Mouse (Mus musculus) midbrain, postnatal 0 days (tissue): Measurements from ENCODE around the gene Vps39. TPM values are rescaled to one million over a fixed set of nuclear protein-coding genes. Genes with fewer than 3 reads are reported as not detected.

Experiments
- ATAC-seq: fragments of 200-750 bp; cut with Nextera tagmentation; 2 replicates; pipeline ENCODE4 v1.8.0; 2017; ENCODE audit warnings: moderate number of reproducible peaks, mild to moderate bottlenecking, moderate TSS enrichment, moderate library complexity; ENCODE audit not compliant: low FRiP score
- DNase-seq: peaks from one replicate; pipeline ENCODE4 v3.0.0-alpha.2; 2015; ENCODE audit warnings: low spot score
- H3K27ac ChIP-seq: fragments of 300-500 bp; sonication (generic); 2 replicates; pipeline ENCODE4 v1.5.1; 2014; ENCODE audit warnings: low read depth, mild to moderate bottlenecking, low read length, mixed read lengths
- H3K27me3 ChIP-seq: fragments of 300-500 bp; sonication (generic); 2 replicates; pipeline ENCODE4 v1.6.1; 2014; ENCODE audit warnings: low read length, control low read depth, mixed read lengths; ENCODE audit not compliant: insufficient read depth
- H3K36me3 ChIP-seq: fragments of 300-500 bp; sonication (generic); 2 replicates; pipeline ENCODE4 v1.6.1; 2014; ENCODE audit warnings: low read length, control low read depth, mixed read lengths; ENCODE audit not compliant: insufficient read depth
- H3K4me1 ChIP-seq: fragments of 300-500 bp; sonication (generic); 2 replicates; pipeline ENCODE4 v1.6.1; 2014; ENCODE audit warnings: mild to moderate bottlenecking, control low read depth, antibody characterized with exemption, low read length, mixed read lengths; ENCODE audit not compliant: insufficient read depth
- H3K4me2 ChIP-seq: fragments of 300-500 bp; sonication (generic); 2 replicates; pipeline ENCODE4 v1.6.1; 2014; ENCODE audit warnings: low read depth, mild to moderate bottlenecking, low read length, mixed read lengths; ENCODE audit not compliant: poor library complexity, severe bottlenecking
- H3K4me3 ChIP-seq: fragments of 300-500 bp; sonication (generic); 2 replicates; pipeline ENCODE4 v1.5.1; 2014; ENCODE audit warnings: low read depth, mild to moderate bottlenecking, low read length, moderate library complexity
- H3K9ac ChIP-seq: fragments of 300-500 bp; sonication (generic); replicated peaks from 2 replicates; pipeline ENCODE4 v1.6.1; 2014; ENCODE audit warnings: mild to moderate bottlenecking, low read length, moderate library complexity, mixed read lengths; ENCODE audit not compliant: poor library complexity, severe bottlenecking
- H3K9me3 ChIP-seq: fragments of 300-500 bp; sonication (generic); 2 replicates; pipeline ENCODE4 v1.6.1; 2016; ENCODE audit warnings: low read length, control low read depth
- CTCF ChIP-seq: IDR thresholded peaks from 2 replicates; pipeline ENCODE4 v1.5.1; 2016; ENCODE audit warnings: antibody characterized with exemption, mild to moderate bottlenecking
- WGBS: fragments of 180-500 bp; shearing (Covaris S2); extraction: QIAGEN DNeasy Blood & Tissue Kit; methylation state at CpG from one replicate; pipeline ENCODE4 v1.1.7; 2014; 5-methylcytosine and 5-hydroxymethylcytosine counted together
- polyA plus RNA-seq: library from polyadenylated mRNA; unstranded; fragments of >200 nt; fragmentation: Nextera tagmentation; extraction: Ambion mirVana; gene quantifications from 2 replicates; pipeline ENCODE4 v1.2.1, GENCODE M21; 2015
- total RNA-seq: library from RNA; depleted of rRNA; stranded (reverse); fragments of >200 nt; gene quantifications from 2 replicates; pipeline ENCODE4 v1.2.3, GENCODE M21; 2014; rRNA removed

The Vps39 gene
- total and polyA plus RNA-seq, 2 experiments from 2014 or later: 37.1 to 47.8 TPM

DNA sequence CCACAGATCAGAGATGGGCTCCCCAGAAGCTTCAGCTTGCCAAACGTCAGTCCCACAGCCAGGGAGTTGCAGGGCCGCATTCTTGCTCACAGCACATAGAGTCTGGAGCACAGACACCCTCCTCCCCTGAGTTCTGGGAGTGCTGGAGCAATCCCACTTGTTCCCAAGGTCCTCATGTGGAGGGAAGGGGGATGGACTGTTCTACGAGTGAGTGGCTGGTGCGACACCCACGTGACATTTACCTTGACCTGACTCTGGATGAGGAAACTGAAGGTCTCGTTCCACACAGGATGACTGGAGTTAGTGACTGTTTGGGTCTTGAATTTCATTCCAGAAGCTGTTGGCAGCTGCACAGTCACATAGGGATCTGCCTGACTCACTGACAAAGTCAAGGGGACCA is 69.4 kb downstream of the Vps39 start:
- H3K4me1 ChIP-seq: no peaks in the 10 kb centered on the region
- ATAC-seq: no peak

DNA sequence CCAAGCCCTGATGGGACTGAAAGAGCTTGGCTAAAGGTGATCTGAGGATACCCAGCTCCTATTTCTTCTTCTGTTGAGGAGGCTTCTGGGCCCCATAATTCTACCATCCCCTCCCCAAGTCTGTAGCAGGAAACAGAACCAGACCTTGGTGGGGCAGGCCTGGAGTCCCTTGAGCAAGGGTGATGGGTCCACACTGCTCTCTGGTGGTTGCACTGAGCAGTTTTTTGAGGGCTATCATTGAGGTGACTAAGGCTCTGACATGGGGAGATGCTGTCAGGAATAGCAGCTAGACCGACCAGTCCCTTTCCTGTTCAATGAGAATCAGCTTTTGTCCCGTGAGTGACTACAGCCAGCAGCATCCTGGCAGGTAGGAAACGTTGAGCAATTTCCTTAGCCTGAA is 71.7 kb downstream of the Vps39 start:
- WGBS: 54% methylated on average over 3 of the region's 3 CpGs
- no peak overlapping the region for H3K9ac ChIP-seq
- no peak for ATAC-seq

More for the DNA sequence above, 69.4 kb downstream of the Vps39 start:
- Histone ChIP-seq H3K27ac (no peak overlapping the region), H3K36me3 (no peaks in the 10 kb centered on the region), H3K27me3 (no peaks in the 10 kb centered on the region), H3K9ac (no peak overlapping the region), H3K9me3 (no peaks in the 10 kb centered on the region), H3K4me2 (no peak overlapping the region), H3K4me3 (no peak overlapping the region)
- no peak for DNase-seq
- TF ChIP-seq CTCF: no peak
- 64% methylated on average over 6 of the region's 6 CpGs for WGBS

DNA sequence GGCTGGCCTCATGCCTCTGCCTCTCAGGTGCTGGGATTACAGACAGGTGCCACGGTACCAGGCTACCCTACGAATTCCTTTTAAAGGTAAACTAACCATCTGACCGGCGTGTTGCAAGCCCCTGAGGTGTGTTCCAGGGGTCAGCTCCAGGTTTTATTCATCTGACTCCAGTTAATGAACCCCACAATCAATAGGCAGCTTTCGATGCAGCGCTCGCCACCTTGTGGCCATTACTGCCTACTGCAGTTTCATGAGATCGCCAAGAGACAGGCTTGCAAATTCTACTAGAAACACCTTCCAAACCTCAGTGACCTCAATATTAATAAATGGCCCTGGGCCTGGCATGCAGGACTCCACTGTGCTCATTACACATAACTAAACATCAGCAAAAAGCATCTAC is 73.0 kb downstream of the Vps39 start:
- no peak overlapping the region for H3K27ac ChIP-seq
- ATAC-seq (no peak), DNase-seq (peak; percentile 68)
- no peaks in the 10 kb centered on the region for H3K4me1 ChIP-seq
- 13% methylated on average over 8 of the region's 8 CpGs for WGBS
- peak; percentile 91 for TF ChIP-seq CTCF
- no peak overlapping the region for H3K4me3 ChIP-seq
- H3K4me2 ChIP-seq: no peak overlapping the region
- no peaks in the 10 kb centered on the region for H3K27me3 ChIP-seq
- H3K9me3 ChIP-seq: no peaks in the 10 kb centered on the region
- H3K9ac ChIP-seq: no peak overlapping the region
- H3K36me3 ChIP-seq: no peaks in the 10 kb centered on the region

More for the DNA sequence above, 71.7 kb downstream of the Vps39 start:
- Histone ChIP-seq H3K4me2 (no peak overlapping the region), H3K27ac (no peak overlapping the region), H3K4me3 (no peak overlapping the region), H3K9me3 (no peaks in the 10 kb centered on the region), H3K4me1 (no peaks in the 10 kb centered on the region), H3K27me3 (no peaks in the 10 kb centered on the region), H3K36me3 (no peaks in the 10 kb centered on the region)
- DNase-seq: no peak
- TF ChIP-seq CTCF: peak; percentile 47

GRCm38 (mm10) chr2:120276951-120277350 is 76.0 kb downstream of the Vps39 start:
- no peak for ATAC-seq
- H3K27ac ChIP-seq: no peak overlapping the region
- 82% methylated on average over 4 of the region's 4 CpGs for WGBS

DNA sequence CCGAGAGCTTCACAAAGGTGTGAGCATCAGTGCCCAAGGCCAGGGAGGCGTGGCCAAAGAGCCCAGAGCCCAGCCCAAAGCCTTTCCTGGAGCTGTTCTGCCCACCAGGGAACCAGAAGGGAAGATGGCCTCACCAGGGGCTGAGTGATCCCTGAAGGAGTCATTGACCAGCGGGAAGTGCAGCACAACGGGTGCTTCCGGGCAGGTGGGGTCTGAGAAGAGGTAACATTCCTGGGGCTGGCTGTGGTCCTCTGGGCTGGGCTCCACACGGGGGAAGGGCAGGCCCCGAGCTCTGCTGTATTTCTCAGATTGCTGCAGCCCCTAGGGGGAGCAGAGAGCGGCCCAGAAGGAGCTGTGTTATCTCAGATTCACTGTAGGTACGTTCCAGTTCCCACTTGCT is 84.3 kb downstream of the Vps39 start:
- Histone ChIP-seq H3K9me3 (no peaks in the 10 kb centered on the region), H3K4me2 (no peak overlapping the region), H3K27ac (no peak overlapping the region), H3K36me3 (no peaks in the 10 kb centered on the region), H3K4me1 (no peaks in the 10 kb centered on the region), H3K9ac (no peak overlapping the region), H3K27me3 (no peaks in the 10 kb centered on the region), H3K4me3 (no peak overlapping the region)
- DNase-seq: no peak
- peak; percentile 45 for TF ChIP-seq CTCF
- 6% methylated on average over 9 of the region's 9 CpGs for WGBS
- no peak for ATAC-seq

More at GRCm38 (mm10) chr2:120276951-120277350, 76.0 kb downstream of the Vps39 start:
- Histone ChIP-seq H3K9ac (no peak overlapping the region), H3K27me3 (no peaks in the 10 kb centered on the region), H3K4me1 (no peaks in the 10 kb centered on the region), H3K9me3 (no peaks in the 10 kb centered on the region), H3K4me2 (no peak overlapping the region), H3K4me3 (no peak overlapping the region), H3K36me3 (no peaks in the 10 kb centered on the region)
- no peak for DNase-seq
- TF ChIP-seq CTCF: no peak

Other genes starting within 250 kb of the Vps39 start
- 6.5 and 9.5 TPM in 2 replicates for gene Ehd4, start 198.5 kb downstream of the Vps39 start, total RNA-seq
- gene Ehd4, start 198.5 kb downstream of the Vps39 start, polyA plus RNA-seq: 16.2 and 19.7 TPM in 2 replicates
- 18.5 and 20.0 TPM in 2 replicates for gene Pla2g4e, start 107.8 kb downstream of the Vps39 start, total RNA-seq
- gene Pla2g4e, start 107.8 kb downstream of the Vps39 start, polyA plus RNA-seq: 10.3 and 10.4 TPM in 2 replicates
- 0.11 TPM in 1 of 2 replicates, not detected in the other for gene Pla2g4d, start 63.9 kb downstream of the Vps39 start, total RNA-seq
- 0.06 and 0.10 TPM in 2 replicates for gene Pla2g4d, start 63.9 kb downstream of the Vps39 start, polyA plus RNA-seq
- gene Pla2g4f, start 39.0 kb downstream of the Vps39 start, total RNA-seq: 0.05 TPM in 1 of 2 replicates, not detected in the other
- not detected in 2 replicates for gene Pla2g4f, start 39.0 kb downstream of the Vps39 start, polyA plus RNA-seq
- gene Ganc, start 50.8 kb upstream of the Vps39 start, total RNA-seq: 6.0 and 6.3 TPM in 2 replicates
- 7.9 and 9.9 TPM in 2 replicates for gene Ganc, start 50.8 kb upstream of the Vps39 start, polyA plus RNA-seq
- 28.6 and 37.5 TPM in 2 replicates for gene Tmem87a, start 51.0 kb upstream of the Vps39 start, total RNA-seq
- 5.4 and 8.2 TPM in 2 replicates for gene Tmem87a, start 51.0 kb upstream of the Vps39 start, polyA plus RNA-seq
- gene Capn3, start 102.9 kb upstream of the Vps39 start, total RNA-seq: 0.38 and 0.66 TPM in 2 replicates
- 0.61 and 0.67 TPM in 2 replicates for gene Capn3, start 102.9 kb upstream of the Vps39 start, polyA plus RNA-seq
- 59.8 and 62.3 TPM in 2 replicates for gene Zfp106, start 210.7 kb upstream of the Vps39 start, total RNA-seq
- 35.5 and 39.8 TPM in 2 replicates for gene Zfp106, start 210.7 kb upstream of the Vps39 start, polyA plus RNA-seq
- 17.0 and 19.7 TPM in 2 replicates for gene Snap23, start 214.5 kb upstream of the Vps39 start, total RNA-seq
- gene Snap23, start 214.5 kb upstream of the Vps39 start, polyA plus RNA-seq: 10.6 and 11.3 TPM in 2 replicates